In genomic region chr5:92987891-92988768, GRCm38 (mm10) we compare ENCODE assay signal across 10 mouse cellular contexts. TPM values are rescaled to one million over a fixed set of nuclear protein-coding genes. Genes with fewer than 3 reads are reported as not detected.
DNase-seq lines count a peak whose midpoint lies in the region; ATAC-seq and TF ChIP-seq lines count a peak whose summit lies in the region.
"Had no signal": no experiment of that assay in that cellular context is flagged by ENCODE, and none has a peak within 500 bp of the region (broad histone marks: within the 10 kb centered on the region; RNA-seq: fewer than 3 reads in every experiment).

No protein-coding gene starts in this region.

- H3K27me3 ChIP-seq in forebrain, embryonic 10.5 days (ENCODE audit: poor library complexity, severe bottlenecking), result no peaks in the 10 kb centered on the region
- no peaks in the 10 kb centered on the region for H3K27me3 ChIP-seq in forebrain, embryonic 15.5 days
- no peaks in the 10 kb centered on the region for H3K27me3 ChIP-seq in E14TG2a.4 (ENCODE audit: insufficient read depth, low read length)
- no peaks in the 10 kb centered on the region for H3K27me3 ChIP-seq in forebrain, embryonic 16.5 days (replicated peaks; ENCODE audit: control insufficient read depth, insufficient read depth, low read length)
- H3K27me3 ChIP-seq in midbrain, embryonic 10.5 days (ENCODE audit: low read depth, poor library complexity, severe bottlenecking), result no peaks in the 10 kb centered on the region
- H3K27me3 ChIP-seq: heart, embryonic 13.5 days had no signal

- no peak overlapping the region for H3K9ac ChIP-seq in forebrain, embryonic 15.5 days (replicated peaks)
- no peak overlapping the region for H3K9ac ChIP-seq in forebrain, embryonic 16.5 days (replicated peaks; ENCODE audit: low read depth, low read length)
- H3K9ac ChIP-seq: heart, embryonic 13.5 days; liver, embryonic 14.5 days had no signal

- H3K4me1 ChIP-seq in forebrain, embryonic 10.5 days, result peaks cover 21% of the 10 kb centered on the region
- peaks cover 5% of the 10 kb centered on the region for H3K4me1 ChIP-seq in forebrain, embryonic 15.5 days
- H3K4me1 ChIP-seq in E14TG2a.4 (replicated peaks; ENCODE audit: low read depth, low read length), result peaks cover 58% of the 10 kb centered on the region
- H3K4me1 ChIP-seq in forebrain, embryonic 16.5 days (replicated peaks; ENCODE audit: control insufficient read depth, insufficient read depth, low read length), result peaks cover 4% of the 10 kb centered on the region
- peaks cover 21% of the 10 kb centered on the region for H3K4me1 ChIP-seq in midbrain, embryonic 10.5 days

- no peaks in the 10 kb centered on the region for H3K9me3 ChIP-seq in forebrain, embryonic 10.5 days
- H3K9me3 ChIP-seq in forebrain, embryonic 15.5 days, result no peaks in the 10 kb centered on the region
- no peaks in the 10 kb centered on the region for H3K9me3 ChIP-seq in E14TG2a.4 (ENCODE audit: low read length)
- no peaks in the 10 kb centered on the region for H3K9me3 ChIP-seq in forebrain, embryonic 16.5 days (ENCODE audit: control insufficient read depth, low read length)
- H3K9me3 ChIP-seq in midbrain, embryonic 10.5 days (replicated peaks), result no peaks in the 10 kb centered on the region
- H3K9me3 ChIP-seq: heart, embryonic 13.5 days had no signal

- no peaks in the 10 kb centered on the region for H3K36me3 ChIP-seq in forebrain, embryonic 10.5 days (replicated peaks)
- H3K36me3 ChIP-seq in forebrain, embryonic 15.5 days, result no peaks in the 10 kb centered on the region
- H3K36me3 ChIP-seq in E14TG2a.4 (ENCODE audit: insufficient read depth, low read length), result no peaks in the 10 kb centered on the region
- no peaks in the 10 kb centered on the region for H3K36me3 ChIP-seq in forebrain, embryonic 16.5 days (ENCODE audit: control insufficient read depth, insufficient read depth)
- no peaks in the 10 kb centered on the region for H3K36me3 ChIP-seq in midbrain, embryonic 10.5 days
- H3K36me3 ChIP-seq: heart, embryonic 13.5 days had no signal

- WGBS in forebrain, embryonic 10.5 days, result 67% methylated on average over 16 of the region's 16 CpGs
- 59% methylated on average over 16 of the region's 16 CpGs for WGBS in forebrain, embryonic 15.5 days
- WGBS in forebrain, embryonic 16.5 days, result 63% methylated on average over 16 of the region's 16 CpGs
- 65% methylated on average over 16 of the region's 16 CpGs for WGBS in midbrain, embryonic 10.5 days

- peak overlapping the region; percentile 0; the same call in 1 of the 2 replicates for H3K4me3 ChIP-seq in forebrain, embryonic 10.5 days
- no peak overlapping the region for H3K4me3 ChIP-seq in forebrain, embryonic 15.5 days
- peak overlapping the region; percentile 70 for H3K4me3 ChIP-seq in E14TG2a.4 (replicated peaks; ENCODE audit: low read length)
- H3K4me3 ChIP-seq in forebrain, embryonic 16.5 days (replicated peaks; ENCODE audit: low read length), result no peak overlapping the region
- H3K4me3 ChIP-seq in midbrain, embryonic 10.5 days, result no peak overlapping the region
- H3K4me3 ChIP-seq: heart, embryonic 13.5 days had no signal

- no peak for TF ChIP-seq CTCF in E14TG2a.4 (conservative IDR thresholded peaks at IDR 0.05; ENCODE audit: low read length)

- no peak overlapping the region for H3K4me2 ChIP-seq in forebrain, embryonic 15.5 days (replicated peaks)
- H3K4me2 ChIP-seq in forebrain, embryonic 16.5 days (ENCODE audit: low read length), result peak overlapping the region; percentile 9; the same call in 1 of the 2 replicates
- H3K4me2 ChIP-seq: heart, embryonic 13.5 days had no signal

- no peak for DNase-seq in forebrain, embryonic 10.5 days (ENCODE audit: extremely low spot score, low spot score)
- DNase-seq in midbrain, embryonic 10.5 days (ENCODE audit: low spot score), result no peak
- no peak for DNase-seq in heart, adult 11 months
- DNase-seq in lung, adult 18-20 months, result no peak
- no peak for DNase-seq in spleen, postnatal 4 days (ENCODE audit: low spot score in 2 of 2)

- no peak for ATAC-seq in forebrain, embryonic 15.5 days (replicated peaks)
- no peak for ATAC-seq in forebrain, embryonic 16.5 days

- H3K27ac ChIP-seq in forebrain, embryonic 10.5 days, result peak overlapping the region; percentile 79
- H3K27ac ChIP-seq in forebrain, embryonic 15.5 days (replicated peaks), result no peak overlapping the region
- no peak overlapping the region for H3K27ac ChIP-seq in forebrain, embryonic 16.5 days (ENCODE audit: low read length)
- peak overlapping the region; percentile 62 for H3K27ac ChIP-seq in midbrain, embryonic 10.5 days (replicated peaks)
- H3K27ac ChIP-seq: heart, embryonic 13.5 days; liver, embryonic 14.5 days had no signal

RNA-seq across cellular contexts. Expression of gene Sowahb, which starts 56.7 kb away (rescaled TPM):
- polyA plus RNA-seq in forebrain, embryonic 10.5 days (2016; fragmentation: Nextera tagmentation; extraction: Ambion mirVana), result 0.21 and 0.43 TPM in 2 replicates
- polyA plus RNA-seq in forebrain, embryonic 15.5 days (2015; fragmentation: Nextera tagmentation; extraction: Ambion mirVana), result 0.08 TPM in 1 of 2 replicates, not detected in the other
- 0.06 TPM in 1 of 2 replicates, not detected in the other for polyA plus RNA-seq in forebrain, embryonic 16.5 days (2015; fragmentation: Nextera tagmentation; extraction: Ambion mirVana)
- polyA plus RNA-seq in midbrain, embryonic 10.5 days (2016; fragmentation: Nextera tagmentation; extraction: Ambion mirVana), result 0.12 and 0.26 TPM in 2 replicates
- polyA plus RNA-seq: heart, embryonic 13.5 days had no signal

Comparison
In these comparisons a context has a peak if more than half of its experiments do, and no peak if none do; other contexts are left out.
1. H3K27ac ChIP-seq: peak in forebrain, embryonic 10.5 days (single experiment) and midbrain, embryonic 10.5 days (single experiment); none in forebrain, embryonic 15.5 days (single experiment) and forebrain, embryonic 16.5 days (single experiment).
2. H3K4me3 ChIP-seq: peak in forebrain, embryonic 10.5 days (single experiment) and E14TG2a.4 (single experiment); none in forebrain, embryonic 15.5 days (single experiment), forebrain, embryonic 16.5 days (single experiment) and midbrain, embryonic 10.5 days (single experiment).